Mouse (Mus musculus): Measurements from ENCODE around the gene Asap3.

Gene Asap3

DNA sequence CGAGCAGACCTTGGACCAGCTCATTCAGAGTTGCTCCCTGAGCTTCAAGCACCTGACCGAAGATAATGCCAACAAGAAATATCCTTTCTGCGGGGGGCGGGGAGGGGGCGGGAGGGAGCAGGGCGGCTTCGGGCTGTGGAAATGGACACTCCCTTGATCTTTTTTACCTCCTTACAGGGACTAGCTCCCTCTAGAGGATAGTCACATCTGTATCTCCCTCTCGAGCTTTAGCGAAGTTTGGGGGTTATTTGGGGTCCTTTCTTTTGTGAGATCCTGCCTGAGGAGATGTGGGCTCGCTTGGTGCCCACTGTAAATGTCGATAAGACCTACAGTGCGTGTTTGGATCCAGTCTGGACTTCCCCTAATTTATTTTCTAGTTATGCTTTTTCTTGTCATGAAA is 24.8 kb upstream of the Asap3 start:
- no peak for DNase-seq (ENCODE audit: low spot score)

DNA sequence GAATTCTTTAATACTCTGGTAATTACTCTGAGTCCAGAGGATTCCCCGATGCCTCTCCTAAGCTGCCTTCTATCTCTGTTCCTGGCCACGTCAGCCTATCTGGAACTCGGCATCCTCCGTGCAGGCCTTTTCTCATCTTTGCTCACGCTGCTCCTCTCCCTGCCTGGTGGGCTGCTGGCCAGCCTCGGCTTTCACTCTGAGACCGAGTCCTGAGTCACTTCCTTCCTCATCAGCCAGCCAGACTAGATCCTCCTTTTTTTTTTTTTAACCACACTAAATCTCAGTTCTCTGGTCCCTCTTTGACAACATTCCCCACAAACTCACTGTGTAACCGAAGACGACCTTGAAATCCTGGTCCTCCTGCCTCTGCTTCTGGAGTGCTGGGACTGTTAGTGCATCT is 20.8 kb upstream of the Asap3 start:
- DNase-seq (ENCODE audit: low spot score) = no peak

- no peak for DNase-seq (ENCODE audit: low spot score)
These were observed 19.9 kb upstream of the Asap3 start for GRCm38 (mm10) chr4:136186315-136186714.

DNA sequence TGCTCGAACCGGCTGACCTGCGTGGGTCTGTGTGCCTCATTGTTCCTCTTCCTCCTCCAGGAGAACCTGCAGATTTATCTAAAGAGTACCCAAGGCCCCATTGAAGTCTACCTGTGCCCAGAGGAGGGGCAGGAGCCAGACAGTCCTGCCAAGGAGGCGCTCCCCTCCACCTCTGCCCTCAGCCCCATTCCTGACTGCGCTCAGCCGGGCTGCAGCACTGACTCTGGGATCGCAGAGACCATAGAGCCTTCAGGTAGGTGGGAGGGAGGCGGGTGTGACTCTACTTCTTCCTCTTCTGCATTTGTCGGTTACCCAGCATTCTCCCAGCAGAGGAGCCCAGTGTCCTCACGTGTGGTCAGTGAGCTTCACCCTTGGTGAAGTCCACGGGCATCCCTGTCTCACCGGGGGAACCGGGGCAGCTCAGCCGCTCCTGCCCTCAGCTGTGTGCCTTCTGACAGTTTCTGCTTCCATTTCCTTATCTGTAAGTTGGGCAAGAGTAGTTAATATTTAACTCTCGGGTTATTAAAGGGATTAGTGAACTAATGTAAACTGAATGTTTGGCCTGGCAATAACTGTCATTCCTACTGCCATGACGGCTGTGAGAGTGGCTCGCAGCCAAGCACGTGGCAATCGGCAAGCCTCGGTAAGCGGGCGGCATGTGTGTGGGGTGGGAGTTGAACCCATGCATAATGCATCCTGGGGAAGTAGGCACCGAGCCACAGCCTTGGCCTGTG is 19.3 kb upstream of the Asap3 start:
- no peak for DNase-seq (ENCODE audit: low spot score)

DNA sequence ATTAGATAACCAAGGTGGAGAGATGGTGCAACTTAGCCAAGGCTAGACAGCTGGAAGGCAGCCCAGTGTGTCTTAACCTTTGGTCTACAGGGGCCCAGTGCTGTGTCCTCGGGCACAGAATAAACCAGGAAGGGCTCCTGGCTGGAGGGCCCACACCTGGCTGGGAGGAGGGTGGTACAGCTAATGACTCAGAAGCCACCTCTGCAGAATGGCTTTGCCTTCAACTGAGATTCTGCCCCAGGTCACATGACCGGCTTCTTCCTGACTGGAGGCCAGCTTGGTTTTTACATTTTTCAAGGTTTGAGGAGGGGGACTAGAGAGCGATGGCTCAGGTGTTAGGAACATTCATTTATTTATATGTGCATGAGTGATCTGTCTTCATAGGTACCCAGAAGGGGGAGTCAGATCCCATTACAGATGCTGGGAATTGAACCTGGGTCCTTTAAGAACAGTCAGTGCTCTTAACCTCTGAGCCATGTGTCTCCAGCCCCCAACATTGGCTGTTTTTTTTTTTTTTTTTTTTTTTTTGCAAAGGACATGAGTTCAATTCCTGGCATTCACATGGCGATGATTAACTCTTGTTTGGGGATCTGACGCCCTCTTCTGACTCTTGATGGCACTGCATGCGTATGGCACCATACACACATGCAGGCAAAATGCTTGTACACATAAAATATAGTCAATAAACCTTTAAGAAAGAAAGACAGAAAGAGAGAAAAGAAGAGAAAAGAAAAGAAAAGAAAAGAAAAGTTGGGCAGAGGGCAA is 17.0 kb upstream of the Asap3 start:
- no peak for DNase-seq (ENCODE audit: low spot score)

DNA sequence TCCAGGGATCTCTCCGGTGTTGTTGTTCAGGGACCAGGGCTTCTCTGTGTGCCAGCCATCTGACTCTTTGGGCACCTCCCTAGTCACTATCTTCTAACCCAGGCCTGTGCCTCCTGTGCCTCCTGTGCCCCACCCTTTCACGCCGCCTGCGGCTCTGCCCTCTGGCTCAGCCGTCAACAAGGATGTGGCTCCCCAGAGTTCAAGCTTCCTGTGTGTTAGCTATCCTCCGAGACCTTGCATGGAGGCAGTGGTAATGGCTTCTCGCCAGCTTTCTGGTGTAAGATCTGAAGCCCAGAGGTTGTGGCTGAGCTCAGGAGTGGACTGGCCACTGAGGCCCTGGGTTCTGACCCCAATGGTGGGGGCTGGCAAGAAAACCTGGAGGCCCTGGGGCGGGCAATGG is 16.3 kb upstream of the Asap3 start:
- no peak for DNase-seq (ENCODE audit: low spot score)

GRCm38 (mm10) chr4:136193571-136193970 is 12.6 kb upstream of the Asap3 start:
- no peak for DNase-seq (ENCODE audit: low spot score)

DNA sequence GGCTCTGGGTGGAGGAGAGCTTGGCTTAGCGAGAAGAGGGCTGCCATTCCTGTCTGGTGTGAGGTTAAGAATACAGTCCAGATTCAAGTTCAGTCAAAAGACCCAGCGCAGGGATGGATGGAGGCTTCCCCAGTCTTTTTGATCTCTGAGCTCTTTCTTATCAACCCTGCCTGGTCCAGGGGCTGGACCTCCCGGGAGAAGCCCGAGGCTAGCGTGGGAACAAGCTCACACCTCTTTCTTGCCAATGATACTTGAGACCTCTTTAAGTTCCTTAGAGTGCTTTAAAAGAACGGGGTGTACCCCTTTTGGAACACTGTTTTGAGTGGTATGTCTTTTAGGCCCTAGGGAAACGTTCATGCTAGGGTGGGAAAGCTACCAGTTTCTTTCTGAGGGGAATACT is 11.1 kb upstream of the Asap3 start:
- DNase-seq (ENCODE audit: low spot score) = no peak

DNA sequence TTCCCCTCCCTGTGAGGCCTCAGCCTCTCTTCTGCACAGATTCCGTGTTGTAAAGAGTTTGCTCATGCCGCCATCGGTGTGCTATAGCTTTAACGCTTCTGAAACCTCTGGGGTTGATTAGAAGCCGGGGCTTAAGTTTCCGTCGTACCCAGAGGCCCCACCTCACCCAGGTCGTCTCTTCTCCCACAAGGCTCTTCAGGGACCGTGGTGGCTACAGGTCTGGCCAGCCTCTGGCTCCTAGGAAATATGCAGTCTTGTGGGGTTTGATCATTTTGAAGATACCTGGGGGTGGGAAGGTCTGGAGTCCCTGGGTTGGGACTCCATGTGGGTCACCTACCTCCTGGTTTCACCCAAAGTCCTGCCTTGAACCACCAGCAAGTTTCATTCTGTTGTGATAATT is 10.5 kb upstream of the Asap3 start:
- DNase-seq (ENCODE audit: low spot score) = no peak

GRCm38 (mm10) chr4:136196201-136196600 is 10.0 kb upstream of the Asap3 start:
- no peak for DNase-seq (ENCODE audit: low spot score)

GRCm38 (mm10) chr4:136198846-136199245 is 7.3 kb upstream of the Asap3 start:
- DNase-seq (ENCODE audit: low spot score) = no peak

- DNase-seq (ENCODE audit: low spot score) = peak; percentile 72
These were observed 6.4 kb upstream of the Asap3 start for GRCm38 (mm10) chr4:136199562-136200292.

DNA sequence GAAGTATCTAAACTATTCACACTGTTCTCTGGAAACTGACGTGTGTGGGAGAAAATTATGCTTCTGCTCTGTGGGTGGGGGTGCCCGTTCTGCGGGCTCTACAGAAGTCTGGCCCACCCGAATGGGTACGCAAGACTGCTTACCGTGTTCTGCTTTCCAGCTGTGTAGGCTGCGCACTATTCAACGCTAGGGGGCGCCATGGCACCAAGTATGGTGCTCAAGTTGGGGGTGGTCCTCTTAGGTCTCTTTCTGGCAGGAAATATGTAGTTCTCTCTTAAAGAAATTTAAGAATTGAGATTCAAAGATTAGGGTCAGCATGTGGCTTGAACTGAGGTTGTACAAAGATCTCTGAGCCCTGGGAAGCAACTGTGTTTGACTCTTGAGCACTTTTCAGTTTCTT is 3.7 kb upstream of the Asap3 start:
- peak; percentile 66 for DNase-seq (ENCODE audit: low spot score)

- DNase-seq (ENCODE audit: low spot score) = no peak
These were observed 1.4 kb upstream of the Asap3 start for GRCm38 (mm10) chr4:136204775-136205174.

- DNase-seq (ENCODE audit: low spot score) = no peak
These were observed 778 bp downstream of the Asap3 start for GRCm38 (mm10) chr4:136206943-136207342.

GRCm38 (mm10) chr4:136210931-136211330 is 4.8 kb downstream of the Asap3 start:
- DNase-seq (ENCODE audit: low spot score) = no peak

- no peak for DNase-seq (ENCODE audit: low spot score)
These were observed 7.5 kb downstream of the Asap3 start for GRCm38 (mm10) chr4:136213629-136214028.

DNA sequence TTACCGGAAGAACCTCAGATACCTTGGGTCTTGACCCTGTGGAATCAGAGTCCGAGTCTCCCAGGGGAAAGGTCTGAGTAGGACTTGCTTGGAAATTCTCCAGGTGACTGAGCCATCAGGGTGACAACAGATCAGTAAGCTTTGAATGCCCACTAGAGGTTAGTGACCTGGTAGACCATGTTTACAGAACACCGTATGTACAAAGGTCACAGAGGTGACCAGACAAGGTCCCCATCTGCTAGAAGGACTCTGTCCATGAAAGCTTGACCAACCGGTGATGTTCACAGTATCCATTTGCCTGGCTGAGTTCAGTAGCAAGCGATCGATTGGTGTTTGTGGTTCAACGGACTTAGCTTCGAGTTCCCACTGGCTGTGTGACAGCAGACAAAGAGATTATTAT is 8.7 kb downstream of the Asap3 start:
- DNase-seq (ENCODE audit: low spot score) = no peak

DNA sequence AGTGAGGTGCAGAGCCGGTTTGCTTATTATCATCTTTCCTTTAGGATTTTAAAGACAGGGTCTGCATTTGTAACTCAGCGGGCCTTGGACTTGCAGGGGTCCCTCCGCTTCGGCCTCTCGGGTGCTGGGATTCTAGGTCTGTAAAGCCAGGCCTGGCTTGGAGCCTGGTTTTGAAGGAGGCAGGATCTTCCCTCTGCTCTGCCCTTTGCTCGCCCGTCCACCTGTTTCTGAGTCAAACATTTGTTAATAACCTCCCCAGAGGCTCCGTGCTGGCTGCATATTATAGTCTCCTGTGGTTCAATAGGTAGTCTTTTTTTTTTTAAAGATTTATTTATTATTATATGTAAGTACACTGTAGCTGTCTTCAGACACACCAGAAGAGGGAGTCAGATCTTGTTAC is 9.4 kb downstream of the Asap3 start:
- no peak for DNase-seq (ENCODE audit: low spot score)

GRCm38 (mm10) chr4:136217063-136217462 is 10.9 kb downstream of the Asap3 start:
- no peak for DNase-seq (ENCODE audit: low spot score)

GRCm38 (mm10) chr4:136218595-136219214 is 12.5 kb downstream of the Asap3 start:
- peak; percentile 74 for DNase-seq (ENCODE audit: low spot score)

DNA sequence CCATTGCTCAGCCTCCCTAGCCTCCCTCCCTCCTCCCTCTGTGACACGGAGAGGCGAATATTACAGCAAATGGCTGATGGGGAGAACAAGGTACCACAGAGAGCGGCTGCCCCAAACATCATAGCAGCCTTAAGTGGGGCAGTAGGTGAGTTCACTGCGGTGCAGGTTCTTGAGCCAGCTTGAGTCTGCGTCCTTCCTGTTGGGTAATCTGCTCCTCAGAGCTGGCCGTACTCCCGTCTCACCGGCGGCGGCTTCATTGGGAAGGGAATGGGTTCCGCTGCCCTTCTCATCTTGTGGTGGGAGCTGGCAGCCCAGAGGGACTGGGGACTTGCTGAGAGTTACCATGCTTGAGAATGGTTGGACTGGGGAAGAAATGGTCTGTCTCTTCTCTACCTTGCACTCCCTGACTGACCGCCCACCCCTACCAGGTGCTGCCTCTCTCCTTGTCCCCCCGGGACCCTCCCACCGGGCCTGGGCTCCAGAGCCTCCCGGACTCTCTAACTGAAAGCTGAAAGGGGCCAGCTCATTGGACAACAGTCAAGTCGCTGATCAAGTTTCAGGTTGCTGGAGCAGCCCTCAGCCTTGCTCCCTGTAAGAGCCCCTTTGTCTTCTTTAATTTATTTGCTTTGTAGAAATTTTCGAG is 14.1 kb downstream of the Asap3 start:
- DNase-seq (ENCODE audit: low spot score) = no peak
